In the genomic region with DNA sequence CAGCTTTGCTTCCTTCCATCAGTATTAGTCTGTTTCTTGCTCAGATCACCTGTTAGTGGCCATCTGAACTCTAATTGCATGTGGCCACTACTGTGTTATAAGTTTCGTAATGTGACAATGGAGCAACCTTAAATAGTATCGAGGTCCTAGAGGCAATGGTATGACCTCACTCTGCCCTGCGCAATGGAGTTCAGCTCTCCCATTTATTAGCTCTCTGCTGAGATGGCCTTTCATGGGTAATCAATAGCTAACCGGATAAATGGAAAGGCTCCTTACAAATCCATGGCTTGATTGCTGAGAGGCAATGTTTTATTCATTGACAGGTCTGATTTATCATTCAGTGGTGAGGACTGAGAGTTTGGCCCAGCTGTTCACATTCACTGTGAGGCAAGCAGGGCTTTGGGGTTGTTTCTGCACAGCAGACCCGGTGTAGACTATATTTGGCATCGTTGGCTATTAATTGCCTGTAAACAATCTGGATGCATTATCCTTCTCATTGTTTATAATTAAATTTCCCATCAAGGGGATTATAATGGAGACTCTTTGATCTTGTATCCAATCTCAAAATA, we compare ENCODE assay signal across 18 mouse cellular contexts.
DNase-seq lines count a peak whose midpoint lies in the region; ATAC-seq and TF ChIP-seq lines count a peak whose summit lies in the region.
"Had no signal": no experiment of that assay in that cellular context is flagged by ENCODE, and none has a peak within 500 bp of the region (broad histone marks: within the 10 kb centered on the region; RNA-seq: fewer than 3 reads in every experiment).

No protein-coding gene starts in this region.

- TF ChIP-seq CTCF in hindbrain, postnatal 0 days (IDR thresholded peaks at IDR 0.05; ENCODE audit: low read depth), result no peak
- TF ChIP-seq CTCF in lung, adult 2 months (IDR thresholded peaks at IDR 0.05; ENCODE audit: insufficient read depth, low read length), result no peak

- no peaks in the 10 kb centered on the region for H3K9me3 ChIP-seq in hindbrain, embryonic 11.5 days (ENCODE audit: control insufficient read depth, low read length)
- H3K9me3 ChIP-seq in hindbrain, postnatal 0 days (ENCODE audit: low read length), result no peaks in the 10 kb centered on the region
- no peaks in the 10 kb centered on the region for H3K9me3 ChIP-seq in midbrain, embryonic 11.5 days (ENCODE audit: control insufficient read depth, low read length)
- no peaks in the 10 kb centered on the region for H3K9me3 ChIP-seq in midbrain, embryonic 13.5 days
- H3K9me3 ChIP-seq: embryonic facial prominence, embryonic 13.5 days; forebrain, embryonic 13.5 days; heart, embryonic 12.5 days; intestine, embryonic 15.5 days had no signal

- no peak for TF ChIP-seq POLR2A in lung, adult 2 months (IDR thresholded peaks at IDR 0.05; ENCODE audit: borderline replicate concordance, extremely low read depth, low read depth, low read length)

- peak; percentile 23 for DNase-seq in embryo, embryonic 11 days
- no peak for DNase-seq in embryo, embryonic 10.5 days (ENCODE audit: low spot score)
- DNase-seq in hindbrain, embryonic 11.5 days (ENCODE audit: low spot score), result no peak
- DNase-seq in hindbrain, postnatal 0 days (ENCODE audit: low spot score), result no peak
- DNase-seq in midbrain, embryonic 11.5 days (ENCODE audit: low spot score, missing footprints), result no peak
- DNase-seq in lung, adult 2 months, result no peak
- DNase-seq: adrenal gland, postnatal 14 days; cerebellum, adult 18-20 months; cerebellum, adult 9-11 months; cerebellum, postnatal 36 days; gastrocnemius, postnatal 10 days; heart, adult 2 months; kidney, adult 18-20 months had no signal

- peak; percentile 40; the same call in 1 of the 2 replicates for ATAC-seq in hindbrain, embryonic 11.5 days (ENCODE audit: low FRiP score)
- no peak for ATAC-seq in hindbrain, postnatal 0 days
- ATAC-seq in midbrain, embryonic 11.5 days (ENCODE audit: low FRiP score), result peak; percentile 54; the same call in 1 of the 2 replicates
- ATAC-seq in midbrain, embryonic 13.5 days, result no peak
- ATAC-seq: forebrain, embryonic 13.5 days; intestine, embryonic 15.5 days had no signal

- H3K4me1 ChIP-seq in hindbrain, embryonic 11.5 days (replicated peaks; ENCODE audit: control insufficient read depth, insufficient read depth, low read length), result no peaks in the 10 kb centered on the region
- peaks cover 5% of the 10 kb centered on the region; the same call in 1 of the 2 replicates for H3K4me1 ChIP-seq in hindbrain, postnatal 0 days (ENCODE audit: insufficient read depth, low read length)
- no peaks in the 10 kb centered on the region for H3K4me1 ChIP-seq in midbrain, embryonic 11.5 days (ENCODE audit: control insufficient read depth, insufficient read depth, low read length)
- H3K4me1 ChIP-seq in midbrain, embryonic 13.5 days (replicated peaks), result peaks cover 7% of the 10 kb centered on the region
- H3K4me1 ChIP-seq in lung, adult 2 months (ENCODE audit: control insufficient read depth, insufficient read depth, low read length), result no peaks in the 10 kb centered on the region
- H3K4me1 ChIP-seq: embryonic facial prominence, embryonic 13.5 days; forebrain, embryonic 13.5 days; heart, embryonic 12.5 days; intestine, embryonic 15.5 days had no signal

- H3K4me2 ChIP-seq in hindbrain, embryonic 11.5 days (replicated peaks; ENCODE audit: low read depth, low read length), result no peak overlapping the region
- H3K4me2 ChIP-seq in hindbrain, postnatal 0 days (ENCODE audit: low read depth, low read length), result no peak overlapping the region
- H3K4me2 ChIP-seq in midbrain, embryonic 11.5 days, result no peak overlapping the region
- no peak overlapping the region for H3K4me2 ChIP-seq in midbrain, embryonic 13.5 days (replicated peaks)
- H3K4me2 ChIP-seq: embryonic facial prominence, embryonic 13.5 days; forebrain, embryonic 13.5 days; heart, embryonic 12.5 days; intestine, embryonic 15.5 days had no signal

- H3K4me3 ChIP-seq in hindbrain, embryonic 11.5 days (ENCODE audit: low read depth, low read length), result no peak overlapping the region
- no peak overlapping the region for H3K4me3 ChIP-seq in hindbrain, postnatal 0 days (ENCODE audit: low read length)
- no peak overlapping the region for H3K4me3 ChIP-seq in midbrain, embryonic 11.5 days (ENCODE audit: low read depth, low read length)
- H3K4me3 ChIP-seq in midbrain, embryonic 13.5 days (replicated peaks), result no peak overlapping the region
- no peak overlapping the region for H3K4me3 ChIP-seq in lung, adult 2 months (replicated peaks; ENCODE audit: extremely low read depth, low read depth, low read length)
- H3K4me3 ChIP-seq: embryonic facial prominence, embryonic 13.5 days; forebrain, embryonic 13.5 days; heart, adult 2 months; heart, embryonic 12.5 days; intestine, embryonic 15.5 days had no signal

- WGBS in hindbrain, embryonic 11.5 days, result 50% methylated on average over 6 of the region's 6 CpGs
- 56% methylated on average over 6 of the region's 6 CpGs for WGBS in hindbrain, postnatal 0 days
- 74% methylated on average over 6 of the region's 6 CpGs for WGBS in midbrain, embryonic 11.5 days
- WGBS in midbrain, embryonic 13.5 days, result 68% methylated on average over 6 of the region's 6 CpGs
- 83% methylated on average over 6 of the region's 6 CpGs for WGBS in lung, adult 2 months

- no peaks in the 10 kb centered on the region for H3K36me3 ChIP-seq in hindbrain, embryonic 11.5 days (ENCODE audit: control insufficient read depth, insufficient read depth, low read length)
- no peaks in the 10 kb centered on the region for H3K36me3 ChIP-seq in hindbrain, postnatal 0 days (ENCODE audit: insufficient read depth, low read length)
- no peaks in the 10 kb centered on the region for H3K36me3 ChIP-seq in midbrain, embryonic 11.5 days (ENCODE audit: control insufficient read depth, insufficient read depth, low read length)
- H3K36me3 ChIP-seq in midbrain, embryonic 13.5 days, result no peaks in the 10 kb centered on the region
- H3K36me3 ChIP-seq: embryonic facial prominence, embryonic 13.5 days; heart, embryonic 12.5 days; intestine, embryonic 15.5 days had no signal

- no peak overlapping the region for H3K9ac ChIP-seq in hindbrain, embryonic 11.5 days (ENCODE audit: low read depth, low read length)
- no peak overlapping the region for H3K9ac ChIP-seq in hindbrain, postnatal 0 days (replicated peaks; ENCODE audit: low read length)
- no peak overlapping the region for H3K9ac ChIP-seq in midbrain, embryonic 11.5 days (ENCODE audit: low read length)
- H3K9ac ChIP-seq in midbrain, embryonic 13.5 days (replicated peaks), result no peak overlapping the region
- H3K9ac ChIP-seq: embryonic facial prominence, embryonic 13.5 days; forebrain, embryonic 13.5 days; heart, embryonic 12.5 days; intestine, embryonic 15.5 days had no signal

- no peak overlapping the region for H3K27ac ChIP-seq in hindbrain, embryonic 11.5 days (ENCODE audit: low read depth, low read length)
- no peak overlapping the region for H3K27ac ChIP-seq in hindbrain, postnatal 0 days
- H3K27ac ChIP-seq in midbrain, embryonic 11.5 days (ENCODE audit: low read depth, low read length), result no peak overlapping the region
- no peak overlapping the region for H3K27ac ChIP-seq in midbrain, embryonic 13.5 days
- H3K27ac ChIP-seq: embryonic facial prominence, embryonic 13.5 days; forebrain, embryonic 13.5 days; heart, adult 2 months; intestine, embryonic 15.5 days had no signal

- no peaks in the 10 kb centered on the region for H3K27me3 ChIP-seq in hindbrain, embryonic 11.5 days (ENCODE audit: control insufficient read depth, insufficient read depth, low read length)
- no peaks in the 10 kb centered on the region for H3K27me3 ChIP-seq in hindbrain, postnatal 0 days (ENCODE audit: insufficient read depth, low read length)
- H3K27me3 ChIP-seq in midbrain, embryonic 11.5 days (ENCODE audit: control insufficient read depth, insufficient read depth, low read length), result no peaks in the 10 kb centered on the region
- H3K27me3 ChIP-seq in midbrain, embryonic 13.5 days, result no peaks in the 10 kb centered on the region
- H3K27me3 ChIP-seq: embryonic facial prominence, embryonic 13.5 days; forebrain, embryonic 13.5 days; heart, embryonic 12.5 days; intestine, embryonic 15.5 days had no signal

Comparison
In these comparisons a context has a peak if more than half of its experiments do, and no peak if none do; other contexts are left out.
1. ATAC-seq: peak in hindbrain, embryonic 11.5 days (single experiment) and midbrain, embryonic 11.5 days (single experiment); none in hindbrain, postnatal 0 days (single experiment) and midbrain, embryonic 13.5 days (single experiment).